13 mouse cellular contexts compared by ENCODE assay signal in genomic region chr6:148404500-148404899, GRCm38 (mm10). TPM values are rescaled to one million over a fixed set of nuclear protein-coding genes. Genes with fewer than 3 reads are reported as not detected.
DNase-seq lines count a peak whose midpoint lies in the region; ATAC-seq lines count a peak whose summit lies in the region.
"Had no signal": no experiment of that assay in that cellular context is flagged by ENCODE, and none has a peak within 500 bp of the region (broad histone marks: within the 10 kb centered on the region; RNA-seq: fewer than 3 reads in every experiment).

No protein-coding gene starts in this region.

- H3K36me3 ChIP-seq in kidney, embryonic 16.5 days (ENCODE audit: insufficient read depth, low read length): no peaks in the 10 kb centered on the region
- H3K36me3 ChIP-seq in heart, embryonic 12.5 days: no peaks in the 10 kb centered on the region
- H3K36me3 ChIP-seq in lung, embryonic 15.5 days: no peaks in the 10 kb centered on the region
- no peaks in the 10 kb centered on the region for H3K36me3 ChIP-seq in hindbrain, embryonic 13.5 days
- H3K36me3 ChIP-seq: hindbrain, embryonic 15.5 days had no signal

- 41% methylated on average over 1 of the region's 1 CpGs for WGBS in kidney, embryonic 16.5 days
- WGBS in heart, embryonic 12.5 days: 16% methylated on average over 1 of the region's 1 CpGs
- 23% methylated on average over 1 of the region's 1 CpGs for WGBS in lung, embryonic 15.5 days
- 40% methylated on average over 1 of the region's 1 CpGs for WGBS in hindbrain, embryonic 13.5 days

- H3K4me2 ChIP-seq in kidney, embryonic 16.5 days (replicated peaks; ENCODE audit: low read depth, low read length): no peak overlapping the region
- no peak overlapping the region for H3K4me2 ChIP-seq in heart, embryonic 12.5 days
- no peak overlapping the region for H3K4me2 ChIP-seq in lung, embryonic 15.5 days
- H3K4me2 ChIP-seq in hindbrain, embryonic 13.5 days: no peak overlapping the region
- H3K4me2 ChIP-seq: hindbrain, embryonic 15.5 days had no signal

- no peak for ATAC-seq in kidney, embryonic 16.5 days (ENCODE audit: low FRiP score, low TSS enrichment)
- ATAC-seq in heart, embryonic 12.5 days (ENCODE audit: insufficient number of reproducible peaks, low FRiP score): peak; percentile 76
- ATAC-seq in lung, embryonic 15.5 days (ENCODE audit: borderline replicate concordance, extremely low read depth, low FRiP score, low TSS enrichment): peak; percentile 58; the same call in 1 of the 2 replicates
- ATAC-seq in hindbrain, embryonic 13.5 days (ENCODE audit: low FRiP score): no peak

- H3K9me3 ChIP-seq in kidney, embryonic 16.5 days (ENCODE audit: low read length): no peaks in the 10 kb centered on the region
- no peaks in the 10 kb centered on the region for H3K9me3 ChIP-seq in heart, embryonic 12.5 days (replicated peaks)
- no peaks in the 10 kb centered on the region for H3K9me3 ChIP-seq in lung, embryonic 15.5 days
- H3K9me3 ChIP-seq in hindbrain, embryonic 13.5 days: no peaks in the 10 kb centered on the region
- H3K9me3 ChIP-seq: hindbrain, embryonic 15.5 days had no signal

- no peak overlapping the region for H3K9ac ChIP-seq in kidney, embryonic 16.5 days (replicated peaks; ENCODE audit: low read length)
- H3K9ac ChIP-seq in heart, embryonic 12.5 days: no peak overlapping the region
- no peak overlapping the region for H3K9ac ChIP-seq in lung, embryonic 15.5 days
- no peak overlapping the region for H3K9ac ChIP-seq in hindbrain, embryonic 13.5 days
- H3K9ac ChIP-seq: hindbrain, embryonic 15.5 days had no signal

- H3K27me3 ChIP-seq in kidney, embryonic 16.5 days (ENCODE audit: insufficient read depth, low read length): no peaks in the 10 kb centered on the region
- H3K27me3 ChIP-seq in heart, embryonic 12.5 days (replicated peaks): no peaks in the 10 kb centered on the region
- no peaks in the 10 kb centered on the region for H3K27me3 ChIP-seq in lung, embryonic 15.5 days
- no peaks in the 10 kb centered on the region for H3K27me3 ChIP-seq in hindbrain, embryonic 13.5 days
- H3K27me3 ChIP-seq: CH12.LX; hindbrain, embryonic 15.5 days had no signal

- peak; percentile 23 to 57 for DNase-seq in kidney, adult 8-10 months
- peak; percentile 87 for DNase-seq in R1 (ENCODE audit: low read depth, low spot score)
- DNase-seq in T-cell, adult 2 months (ENCODE audit: low spot score): no peak
- no peak for DNase-seq in thymus, postnatal 10 days (ENCODE audit: low spot score in 2 of 2)
- DNase-seq: adrenal gland, postnatal 25 days; right cerebral cortex, postnatal 25 days; thymus, postnatal 14 days had no signal

- H3K27ac ChIP-seq in kidney, embryonic 16.5 days (ENCODE audit: low read length): no peak overlapping the region
- peak overlapping the region; percentile 66; the same call in 1 of the 2 replicates for H3K27ac ChIP-seq in heart, embryonic 12.5 days (ENCODE audit: poor library complexity, severe bottlenecking)
- peak overlapping the region; percentile 48 for H3K27ac ChIP-seq in lung, embryonic 15.5 days
- H3K27ac ChIP-seq in hindbrain, embryonic 13.5 days: no peak overlapping the region
- H3K27ac ChIP-seq: hindbrain, embryonic 15.5 days had no signal

- H3K4me3 ChIP-seq in kidney, embryonic 16.5 days (ENCODE audit: low read length): no peak overlapping the region
- H3K4me3 ChIP-seq in heart, embryonic 12.5 days: no peak overlapping the region
- H3K4me3 ChIP-seq in lung, embryonic 15.5 days: no peak overlapping the region
- H3K4me3 ChIP-seq in hindbrain, embryonic 13.5 days: no peak overlapping the region
- H3K4me3 ChIP-seq: hindbrain, embryonic 15.5 days had no signal

- no peaks in the 10 kb centered on the region for H3K4me1 ChIP-seq in kidney, embryonic 16.5 days (ENCODE audit: insufficient read depth, low read length)
- peaks cover 27% of the 10 kb centered on the region for H3K4me1 ChIP-seq in heart, embryonic 12.5 days (replicated peaks)
- 0 out of 2 replicates have a peak, but pooled peaks cover 3% of the 10 kb centered on the region for H3K4me1 ChIP-seq in lung, embryonic 15.5 days
- H3K4me1 ChIP-seq in hindbrain, embryonic 13.5 days (replicated peaks): 0 out of 2 replicates have a peak, but pooled peaks cover 4% of the 10 kb centered on the region
- H3K4me1 ChIP-seq: hindbrain, embryonic 15.5 days had no signal

RNA-seq across cellular contexts. Expression of gene Tmtc1, which starts 39.7 kb away (rescaled TPM):
- polyA plus RNA-seq in kidney, embryonic 16.5 days (2015; fragmentation: Nextera tagmentation; extraction: Ambion mirVana): 1.4 and 1.8 TPM in 2 replicates
- polyA plus RNA-seq in heart, embryonic 12.5 days (2016; fragmentation: Nextera tagmentation; extraction: Ambion mirVana): 3.4 and 3.8 TPM in 2 replicates
- polyA plus RNA-seq in lung, embryonic 15.5 days (2015; fragmentation: Nextera tagmentation; extraction: Ambion mirVana): 2.5 and 2.9 TPM in 2 replicates
- 2.3 and 2.8 TPM in 2 replicates for polyA plus RNA-seq in hindbrain, embryonic 13.5 days (2015; fragmentation: Nextera tagmentation; extraction: Ambion mirVana)

Comparison
In these comparisons a context has a peak if more than half of its experiments do, and no peak if none do; other contexts are left out.
1. DNase-seq: peak in kidney, adult 8-10 months (2 of 2) and R1 (single experiment); none in T-cell, adult 2 months (single experiment) and thymus, postnatal 10 days (0 of 2).
2. ATAC-seq: peak in heart, embryonic 12.5 days (single experiment) and lung, embryonic 15.5 days (single experiment); none in kidney, embryonic 16.5 days (single experiment) and hindbrain, embryonic 13.5 days (single experiment).
3. H3K27ac ChIP-seq: peak in heart, embryonic 12.5 days (single experiment) and lung, embryonic 15.5 days (single experiment); none in kidney, embryonic 16.5 days (single experiment) and hindbrain, embryonic 13.5 days (single experiment).